Mouse (Mus musculus): Measurements from ENCODE around the gene Epsti1.

The Epsti1 gene

DNA sequence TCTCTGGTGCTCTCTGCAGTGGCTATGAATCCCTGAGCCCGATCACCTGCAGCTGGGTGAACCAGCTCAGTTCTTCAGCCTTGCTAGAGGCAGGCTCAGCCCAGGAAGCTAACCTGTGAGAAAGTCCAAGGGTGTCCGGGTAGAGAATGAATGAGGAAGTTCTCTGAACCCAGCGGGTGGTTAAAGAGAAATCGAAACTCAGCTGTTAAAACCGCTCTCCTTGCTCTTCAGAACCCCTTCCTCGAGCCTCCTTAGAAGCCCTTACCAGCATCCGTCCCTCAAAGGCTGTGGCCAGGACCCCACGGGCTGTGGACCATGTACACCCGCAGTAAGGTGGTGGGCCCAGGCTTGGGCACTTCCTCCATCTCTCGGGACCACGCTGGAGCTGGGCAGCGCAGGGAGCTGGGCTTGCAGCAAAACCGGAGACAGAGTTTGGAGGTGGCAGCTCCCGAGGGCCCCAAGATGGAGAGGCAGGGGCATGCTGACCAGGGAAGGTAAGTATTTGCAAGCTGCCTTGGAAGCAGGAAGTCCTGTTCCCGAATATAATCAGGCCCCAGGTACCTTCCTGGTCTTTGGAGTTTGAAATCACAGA, at the start of gene Epsti1:
Gene Epsti1 (plus strand): TSS at position 69 of the 592 bp plus-strand sequence.
- peak; percentile 40 for DNase-seq

DNA sequence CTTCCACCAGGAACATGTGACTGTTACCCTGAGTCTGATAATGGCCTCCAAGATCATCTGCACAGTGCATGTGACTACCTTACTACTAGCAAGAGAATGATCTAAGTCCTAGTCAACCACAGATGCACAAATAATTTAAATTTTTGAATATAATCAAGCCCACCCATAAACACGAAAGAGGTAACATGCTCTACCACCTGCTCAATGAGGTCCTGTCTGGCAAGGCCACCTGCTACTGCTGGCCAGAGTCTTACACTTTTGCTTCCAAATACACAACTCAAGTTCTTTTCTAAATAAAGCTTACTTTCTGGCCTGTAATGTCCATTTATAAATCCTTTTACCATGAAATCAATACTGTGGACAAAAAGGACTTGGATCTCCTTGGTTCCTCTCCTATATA, 44.1 kb upstream of the Epsti1 start:
- DNase-seq, result no peak

DNA sequence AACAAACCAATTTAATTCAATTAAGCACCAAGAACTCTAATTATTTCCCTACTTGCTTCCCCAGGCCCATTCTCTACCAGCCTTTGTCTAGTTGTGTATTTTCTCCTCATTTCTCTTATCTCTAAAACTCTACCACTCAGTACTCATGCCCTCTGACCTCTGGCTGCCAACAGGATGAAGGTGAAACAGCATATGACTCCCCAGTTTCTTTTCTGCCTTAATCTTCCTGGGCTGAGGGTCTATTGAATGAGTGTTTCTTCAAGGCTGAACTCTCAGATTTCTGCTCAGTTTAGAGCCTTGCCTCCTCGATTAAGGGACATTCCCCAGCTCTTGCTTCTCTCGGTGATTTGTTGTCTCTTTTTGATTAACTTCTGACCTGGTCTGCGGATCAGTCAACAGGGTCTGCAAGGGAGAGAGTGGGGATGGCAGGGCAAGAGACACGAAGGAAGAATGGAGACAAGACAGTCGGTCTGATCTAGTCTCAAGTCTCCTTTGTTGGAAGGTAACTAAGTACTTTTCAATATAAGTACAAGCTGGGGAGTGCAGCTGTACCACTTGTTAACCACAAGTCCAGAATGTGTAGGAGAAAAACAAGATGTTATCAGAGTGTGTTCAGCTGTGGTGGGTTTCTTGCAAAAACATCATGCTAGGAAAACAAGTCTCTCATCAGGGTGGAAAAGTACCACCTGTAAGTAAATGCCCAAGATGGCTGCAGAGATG, 43.0 kb upstream of the Epsti1 start:
- no peak for DNase-seq

DNA sequence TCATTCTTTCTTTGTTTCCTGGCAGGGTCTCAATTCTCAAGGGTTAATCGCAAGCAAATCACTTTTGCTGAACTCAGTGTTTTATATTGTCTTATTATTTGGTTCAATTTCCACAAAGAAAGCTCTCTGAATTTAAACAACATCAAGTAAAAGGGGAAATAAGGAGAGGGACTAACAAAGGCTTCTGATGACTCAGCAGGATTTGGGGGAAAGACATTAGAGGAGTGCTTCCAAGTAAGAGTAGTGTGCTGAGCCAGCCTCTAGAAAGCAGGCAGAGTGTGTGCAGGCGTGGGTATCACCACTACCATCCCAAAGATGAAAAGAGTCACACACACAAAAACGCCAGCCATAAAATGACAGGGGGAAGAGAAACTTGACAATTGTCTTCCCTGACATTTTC, 40.0 kb upstream of the Epsti1 start:
- DNase-seq, result no peak

DNA sequence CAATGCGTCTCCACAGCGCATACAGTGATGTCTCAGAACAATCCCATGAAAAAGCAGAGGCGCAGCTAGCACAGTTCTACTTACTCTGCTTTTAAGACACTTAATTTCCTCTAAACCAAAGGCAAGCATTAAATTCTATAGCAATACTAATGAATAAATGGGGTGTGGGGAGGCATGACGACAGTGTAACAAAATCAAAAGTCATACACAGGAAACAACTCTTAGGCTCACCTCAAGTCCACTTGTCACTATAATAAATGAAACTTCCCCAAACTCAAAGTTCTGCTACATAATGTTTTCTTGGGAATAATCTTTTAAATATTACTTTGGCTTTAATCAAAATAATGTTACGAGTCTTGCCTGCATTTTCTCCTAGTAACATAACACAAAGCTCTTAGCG, 39.5 kb upstream of the Epsti1 start:
- no peak for DNase-seq

DNA sequence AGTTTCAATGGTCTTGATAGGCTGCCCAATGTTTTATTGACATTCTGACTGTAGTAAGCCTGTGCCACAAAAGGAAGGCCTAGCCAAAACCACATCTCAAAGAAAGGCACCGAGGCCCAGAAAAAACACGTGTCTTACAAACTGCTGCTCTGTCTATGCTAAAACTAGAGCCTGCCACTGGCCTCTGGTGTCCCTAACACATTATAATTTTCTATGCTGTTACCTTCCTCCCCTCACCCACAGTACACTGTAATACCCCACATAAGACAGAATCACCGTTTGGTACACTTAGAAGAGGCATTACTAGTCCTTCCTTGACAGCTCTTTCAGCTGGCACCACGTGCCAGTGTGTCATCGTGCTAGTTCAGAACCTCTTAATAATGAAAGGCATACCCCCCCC, 36.4 kb upstream of the Epsti1 start:
- no peak for DNase-seq

DNA sequence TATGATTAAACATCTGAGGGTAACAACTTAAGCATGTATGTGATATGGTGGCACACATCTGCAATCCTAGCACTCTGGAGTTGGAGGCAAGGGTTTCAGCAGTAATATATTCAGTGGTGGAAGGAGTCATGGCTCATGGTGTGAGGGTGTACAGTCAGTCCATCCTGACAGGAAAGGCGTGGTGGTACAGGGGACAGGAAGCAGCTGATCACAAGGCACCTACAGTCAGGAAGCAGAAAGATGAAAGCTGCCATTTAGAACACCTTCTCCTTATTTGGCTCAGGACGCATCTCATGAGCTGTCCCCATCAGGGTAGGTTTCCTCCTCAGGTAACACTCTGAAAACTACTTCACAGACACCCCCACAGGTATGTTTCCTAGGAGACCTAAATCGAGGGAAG, 33.1 kb upstream of the Epsti1 start:
- no peak for DNase-seq

DNA sequence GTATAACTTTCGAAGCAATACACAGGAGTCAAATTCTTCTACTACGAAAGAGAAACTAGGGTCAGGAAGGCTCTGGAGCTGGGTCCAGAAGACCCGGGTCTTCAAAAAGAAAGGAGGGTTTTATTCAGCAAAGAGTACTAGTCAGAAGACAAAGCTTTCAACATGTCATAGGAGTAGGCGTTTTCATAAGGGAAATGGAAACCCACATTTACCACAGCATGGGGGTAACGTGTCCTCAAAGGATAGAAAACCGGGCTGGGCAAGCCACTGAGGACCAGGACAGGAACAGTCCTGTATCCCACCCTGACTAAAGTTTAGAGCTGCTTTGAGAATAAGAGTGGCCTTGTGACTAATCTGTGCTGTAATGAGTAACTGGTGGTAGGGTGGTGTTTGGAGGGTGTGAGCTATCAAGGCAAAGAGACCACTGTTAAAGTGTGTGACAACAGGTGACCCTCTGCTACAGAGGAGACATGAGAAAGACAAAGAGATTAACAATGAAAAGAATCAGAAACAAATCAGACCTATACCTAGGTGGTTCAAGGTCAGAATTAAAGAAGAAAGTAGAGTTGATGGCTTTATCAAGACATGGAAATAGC, 32.6 kb upstream of the Epsti1 start:
- peak; percentile 15 for DNase-seq

DNA sequence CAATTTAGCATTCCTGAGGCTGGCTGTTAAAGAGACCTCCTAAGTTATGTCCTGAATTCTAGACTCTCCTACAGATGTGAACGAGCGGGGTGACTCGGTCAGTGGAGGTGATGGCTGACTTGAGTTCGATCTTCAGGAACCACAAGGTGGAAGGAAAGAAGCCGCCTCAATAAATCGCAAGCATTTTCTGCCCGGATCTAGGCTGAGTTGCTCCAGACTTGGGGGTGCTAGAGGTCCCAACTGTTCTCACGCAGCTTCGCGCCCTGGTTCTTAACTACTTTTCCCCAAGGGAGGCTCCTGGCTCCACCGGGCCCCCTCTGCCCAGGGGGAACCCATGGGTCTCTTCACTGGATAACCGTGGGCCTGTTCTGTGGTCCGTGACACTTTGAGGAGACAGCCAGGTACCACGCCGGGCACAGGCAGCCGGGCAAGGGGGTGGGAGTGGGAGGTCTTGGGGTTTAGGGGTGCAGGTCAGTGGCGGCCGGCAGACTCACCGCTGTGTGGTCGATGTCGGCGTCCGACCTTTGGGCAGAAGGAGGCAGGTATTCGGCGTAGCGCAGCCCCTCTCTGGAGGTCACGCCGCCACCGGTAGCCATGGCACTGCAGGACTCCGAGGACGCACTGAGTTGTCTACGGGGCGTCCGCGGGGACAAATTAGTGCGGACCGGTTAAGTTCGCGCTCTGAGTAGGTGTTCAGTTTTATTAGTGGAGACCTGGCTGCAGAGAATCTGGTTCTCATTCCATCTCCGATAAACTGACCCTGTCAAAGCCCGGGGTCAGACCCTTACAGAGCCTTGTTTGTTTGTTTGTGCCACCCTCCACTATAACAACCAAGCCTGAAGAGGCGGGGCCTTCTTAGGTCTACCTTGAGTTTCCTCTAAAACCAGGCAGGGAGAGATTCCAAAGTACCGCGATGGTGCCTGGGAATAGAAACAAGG, 29.5 kb upstream of the Epsti1 start, which contains the start of gene Dnajc15:
Gene Dnajc15 (minus strand): TSS at position 822 of the 938 bp plus-strand sequence.
- DNase-seq, result peak; percentile 91

DNA sequence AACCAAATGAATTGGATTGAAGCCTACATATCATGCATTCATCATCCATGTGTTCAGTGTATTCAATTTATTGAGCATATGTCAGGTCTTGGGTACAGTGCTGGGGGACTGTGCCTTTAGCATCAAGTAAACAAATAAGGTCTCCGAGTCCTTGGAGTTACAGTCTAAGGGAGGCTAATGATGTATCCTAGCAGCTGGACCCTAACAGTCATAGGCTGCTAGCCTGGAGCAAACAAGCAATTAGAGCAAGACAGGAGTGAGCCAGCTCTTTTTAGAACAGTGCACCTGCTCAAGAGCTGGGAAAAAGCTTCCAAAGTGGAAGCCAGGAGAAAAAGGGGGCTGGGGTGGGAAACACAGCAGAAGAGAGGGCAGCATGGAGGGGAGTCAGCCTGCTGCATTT, 27.8 kb upstream of the Epsti1 start:
- DNase-seq, result no peak

DNA sequence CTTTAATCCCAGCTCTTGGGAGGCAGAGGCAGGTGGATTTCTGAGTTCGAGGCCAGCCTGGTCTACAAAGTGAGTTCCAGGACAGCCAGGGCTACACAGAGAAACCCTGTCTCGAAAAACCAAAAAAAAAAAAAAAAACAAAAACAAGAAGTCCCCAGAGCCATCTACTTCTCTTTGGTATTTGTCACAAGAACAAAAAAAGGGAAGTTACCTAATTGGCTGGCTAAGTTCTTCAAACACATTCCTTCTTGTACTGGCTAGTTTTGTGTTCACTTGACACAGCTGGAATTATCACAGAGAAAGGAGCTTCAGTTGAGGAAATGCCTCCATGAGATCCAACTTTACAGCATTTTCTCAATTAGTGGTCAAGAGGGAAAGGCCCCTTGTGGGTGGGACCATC, 26.2 kb upstream of the Epsti1 start:
- DNase-seq, result peak; percentile 12

DNA sequence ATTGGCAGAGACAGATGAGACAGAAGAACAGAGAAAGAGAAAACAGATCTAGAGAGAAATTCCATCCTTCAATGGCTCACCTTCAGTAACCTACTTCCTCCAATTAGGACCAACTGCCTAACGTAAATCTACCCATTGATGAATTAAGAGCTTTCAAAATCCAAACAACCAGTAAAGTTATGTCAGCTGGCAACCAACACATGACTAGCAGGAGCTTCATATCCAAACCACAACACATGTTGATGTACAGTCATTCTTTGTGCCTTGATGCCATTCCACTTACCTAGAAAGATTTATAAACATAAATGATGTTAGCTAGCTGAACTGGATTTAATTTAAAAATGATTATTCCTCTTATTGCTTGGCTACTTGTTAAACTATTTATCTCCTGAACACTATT, 22.0 kb upstream of the Epsti1 start:
- no peak for DNase-seq

DNA sequence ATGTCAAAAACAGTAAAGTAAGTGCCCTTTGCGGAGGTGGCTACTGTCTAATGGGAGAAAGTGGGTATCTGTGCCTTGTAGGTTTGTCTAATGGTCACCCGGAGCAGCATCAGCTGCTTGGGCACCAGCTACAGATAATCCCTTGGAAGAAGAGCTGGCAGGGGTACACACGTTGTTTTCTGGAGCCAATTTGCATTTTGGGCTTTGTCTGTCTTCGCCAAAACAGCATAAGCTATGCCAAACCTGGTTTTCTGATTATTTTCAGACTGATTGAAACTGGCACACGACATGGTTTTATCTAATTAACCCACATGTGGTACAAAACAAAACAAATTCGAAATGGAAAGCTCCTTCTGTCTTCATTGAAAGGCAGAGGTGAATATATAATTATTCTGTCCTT, 21.4 kb upstream of the Epsti1 start:
- DNase-seq, result no peak

DNA sequence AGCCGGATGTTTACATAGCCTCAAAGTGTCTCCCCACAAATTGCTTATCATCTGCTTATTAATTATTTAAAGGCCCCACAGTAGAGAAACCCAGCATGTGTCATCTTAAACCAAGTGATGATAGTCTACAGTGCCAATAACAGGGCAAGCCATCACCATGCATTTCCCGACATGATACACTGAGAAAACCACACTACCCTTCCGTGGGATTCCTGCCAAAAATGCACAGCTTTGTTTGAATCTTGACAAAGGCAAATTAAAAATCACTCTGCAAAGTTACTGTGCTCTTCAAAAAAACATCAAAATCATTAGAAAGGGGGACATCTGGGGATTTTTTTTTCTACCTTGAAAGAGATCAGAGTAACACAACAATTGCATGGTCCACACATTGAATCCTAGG, 17.7 kb upstream of the Epsti1 start:
- DNase-seq, result no peak

DNA sequence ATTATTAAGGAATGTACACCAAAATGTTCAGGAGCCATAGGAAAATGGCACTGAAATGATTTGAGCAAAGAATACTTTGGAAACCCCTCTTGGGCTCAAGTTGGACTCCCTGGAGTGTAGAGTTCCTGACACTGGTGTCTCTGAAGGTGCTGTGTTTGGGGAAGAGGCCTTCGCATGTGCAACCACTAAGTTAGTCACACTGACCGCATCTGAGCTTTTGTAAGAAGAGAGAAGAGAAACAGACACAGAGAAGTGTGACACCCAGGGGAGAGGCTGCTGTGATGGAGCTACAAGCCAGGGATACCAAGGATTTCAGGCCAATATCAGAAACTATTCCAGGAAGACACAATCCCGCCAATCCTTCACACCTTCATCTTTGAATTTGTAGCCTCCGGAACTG, 17.1 kb upstream of the Epsti1 start:
- DNase-seq, result no peak

DNA sequence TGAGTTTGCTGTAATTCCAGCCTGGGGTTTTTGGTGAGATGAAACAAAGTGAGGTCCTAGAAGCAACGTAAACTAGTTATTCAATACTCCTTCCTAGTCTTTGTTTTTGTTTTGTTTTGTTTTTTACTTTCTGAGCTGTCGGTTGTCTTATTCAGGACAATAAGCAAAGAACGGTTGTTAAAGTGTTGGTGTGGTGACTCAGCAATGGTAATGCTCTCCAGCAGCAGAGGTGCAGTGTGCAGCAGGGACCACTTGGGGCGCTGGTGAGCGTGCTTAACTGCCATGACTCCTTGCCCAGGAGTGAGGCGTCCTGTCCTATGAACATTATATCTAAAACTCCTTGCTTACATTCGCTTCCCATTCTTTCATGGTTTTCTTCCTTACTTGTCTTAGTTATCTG, 14.1 kb upstream of the Epsti1 start:
- DNase-seq, result no peak

DNA sequence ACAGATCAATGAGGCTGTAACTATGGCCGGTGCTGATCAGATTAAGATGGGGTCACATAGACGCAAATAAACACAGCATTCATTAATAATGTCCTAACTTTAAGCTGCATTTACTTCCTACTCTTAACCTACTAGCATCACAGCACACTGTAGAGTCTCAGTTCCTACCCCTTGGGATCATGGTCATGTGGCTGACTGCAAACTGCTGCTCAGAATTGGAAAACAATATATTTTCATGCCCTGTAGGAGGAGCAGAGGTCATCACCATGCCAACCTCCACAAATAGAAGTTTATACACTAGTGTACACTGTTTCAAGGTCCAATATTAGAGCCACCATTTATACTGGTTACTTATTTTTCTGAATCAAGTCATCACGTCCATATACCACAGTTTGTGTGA, 8.1 kb upstream of the Epsti1 start:
- peak; percentile 4 for DNase-seq

DNA sequence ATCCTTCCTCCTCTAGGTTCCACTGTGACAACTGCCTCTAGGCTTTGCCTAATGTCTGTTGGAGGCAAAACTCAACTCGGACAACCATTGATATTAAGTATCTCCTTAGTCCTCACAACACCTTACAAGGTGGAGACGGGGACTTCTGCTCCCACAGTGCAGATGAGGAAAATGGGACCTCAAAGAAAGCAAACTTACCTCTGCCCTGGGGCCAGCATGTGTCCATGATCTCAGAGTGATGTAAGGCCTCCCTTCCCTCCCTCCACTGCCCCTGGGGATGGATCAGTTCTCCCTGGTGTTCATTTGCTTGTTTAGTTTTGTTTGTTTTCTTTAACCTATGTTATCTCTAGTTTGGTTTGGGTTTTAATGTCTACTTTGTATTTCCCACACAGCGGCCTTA, 1.5 kb upstream of the Epsti1 start:
- no peak for DNase-seq

DNA sequence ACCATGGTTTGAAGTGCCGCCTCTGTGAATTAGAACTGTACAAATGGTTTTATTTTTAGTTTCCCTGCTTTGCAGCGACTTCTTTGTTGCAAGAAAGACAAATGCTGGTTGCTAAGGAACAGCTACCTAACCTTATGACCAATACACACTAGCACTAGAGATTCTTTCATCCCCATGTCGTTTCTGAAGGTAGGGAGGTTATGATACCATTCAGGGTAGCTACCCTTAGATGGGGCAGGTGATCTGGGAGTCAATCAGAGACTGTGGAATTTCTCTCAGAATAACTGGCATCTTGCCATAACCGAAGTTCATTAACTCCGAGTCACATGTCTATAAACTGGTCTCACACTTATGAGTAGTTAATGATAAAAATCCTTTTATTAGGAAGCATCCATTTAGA, 1.4 kb downstream of the Epsti1 start:
- no peak for DNase-seq

DNA sequence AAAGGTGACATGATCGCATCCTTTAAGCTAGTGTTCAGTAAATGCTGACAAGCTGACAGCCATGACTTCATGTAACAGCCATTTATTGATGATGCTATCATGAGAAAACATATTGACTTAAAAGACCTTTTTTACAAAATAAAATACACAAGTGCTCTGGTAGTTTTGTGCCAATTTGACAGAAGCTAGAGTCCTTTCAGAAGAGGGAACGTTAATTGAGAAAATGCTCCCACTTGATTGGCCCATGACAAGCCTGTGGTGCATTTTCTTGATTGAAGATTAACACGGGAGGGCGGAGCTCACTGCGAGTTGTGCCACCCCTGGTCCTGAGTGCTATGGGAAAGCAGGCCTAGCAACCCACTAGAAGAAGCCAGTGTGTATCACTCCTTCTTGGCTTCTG, 2.5 kb downstream of the Epsti1 start:
- no peak for DNase-seq

DNA sequence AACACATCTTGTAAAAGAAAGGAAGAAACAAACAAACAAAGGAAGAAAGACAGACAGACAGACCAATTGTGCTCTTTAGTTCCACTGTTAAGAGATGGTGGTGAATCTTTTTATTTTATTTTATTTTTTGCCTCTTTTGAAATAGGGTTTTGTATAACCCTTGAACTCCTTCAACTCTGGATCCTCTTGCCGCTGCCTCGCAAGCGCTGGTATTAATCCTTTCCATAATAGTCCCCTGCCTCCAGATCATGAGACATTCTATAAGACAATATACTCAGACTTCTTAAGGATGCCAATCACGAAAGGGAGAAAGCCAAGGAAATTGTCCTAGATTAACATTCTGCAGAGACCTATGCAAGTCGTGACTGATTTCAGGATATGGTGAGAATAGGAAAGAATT, 11.7 kb downstream of the Epsti1 start:
- DNase-seq, result no peak

DNA sequence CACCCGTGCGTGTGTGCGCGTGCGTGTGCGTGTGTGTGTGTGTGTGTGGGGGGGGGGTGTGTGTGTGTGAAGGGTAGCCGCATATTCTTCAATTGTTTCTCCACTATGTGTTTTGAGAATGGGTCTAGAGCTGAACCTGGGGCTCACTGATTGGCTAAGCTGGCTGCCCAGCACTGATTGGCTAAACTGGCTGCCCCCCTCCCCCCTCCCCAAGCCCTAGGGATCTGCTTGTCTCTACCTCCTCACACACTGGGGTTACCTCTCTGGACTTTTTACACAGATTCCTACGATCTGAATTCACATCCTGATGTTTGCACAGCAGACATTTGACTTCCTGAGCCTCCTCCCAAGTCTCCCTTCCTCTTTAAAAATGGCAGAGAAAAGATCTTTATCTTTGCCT, 17.6 kb downstream of the Epsti1 start:
- DNase-seq, result no peak

DNA sequence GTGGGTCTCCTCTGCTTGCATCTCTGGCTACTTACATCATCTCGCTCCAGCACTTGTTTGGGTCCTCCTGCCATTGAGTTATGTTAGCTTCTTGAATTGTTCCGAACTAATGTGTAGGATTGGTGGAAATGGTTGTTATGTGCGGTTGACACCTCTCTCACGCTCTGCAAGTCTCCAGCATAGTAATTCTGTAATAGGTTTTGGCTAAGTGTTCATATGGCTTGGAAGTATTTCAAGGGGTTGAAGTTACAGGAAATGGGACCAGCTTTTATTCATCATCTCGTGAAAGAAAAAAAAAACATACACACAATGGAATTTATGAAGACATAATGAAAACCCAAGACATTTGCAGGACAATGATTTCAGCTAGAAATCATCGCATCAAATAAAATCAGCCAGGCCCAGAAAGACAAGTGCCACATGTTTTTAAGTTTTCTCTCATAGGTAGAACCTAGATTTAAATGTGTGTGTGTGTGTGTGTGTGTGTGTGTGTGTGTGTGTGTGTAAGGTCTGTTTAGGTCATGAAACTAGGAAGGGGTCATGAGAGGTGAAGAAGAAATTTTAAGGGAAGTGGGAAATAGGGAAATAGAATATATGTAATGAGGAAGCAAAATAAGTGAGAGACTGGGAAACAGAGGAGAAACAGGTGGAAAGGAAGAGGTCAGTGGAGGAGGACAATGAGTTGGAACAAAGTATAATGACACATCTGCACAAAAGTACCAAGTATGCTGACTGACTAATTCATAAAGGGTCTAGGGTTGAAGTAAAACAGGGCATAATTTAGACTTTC, 19.2 kb downstream of the Epsti1 start:
- no peak for DNase-seq
